Mouse (Mus musculus) brain, embryonic 14.5 days (tissue): ENCODE data around the gene Wdr12.

Experiments used
- CTCF ChIP-seq: fragments of 200-500 bp; IDR thresholded peaks from 2 replicates; pipeline ENCODE4 v1.5.1; 2012; ENCODE audit warnings: inconsistent platforms, mild to moderate bottlenecking, moderate library complexity, borderline replicate concordance; ENCODE audit not compliant: insufficient read depth, insufficient read length; ENCODE audit errors: extremely low read depth
- POLR2A ChIP-seq: fragments of 200-500 bp; IDR thresholded peaks from 2 replicates; pipeline ENCODE4 v1.6.1; 2012; ENCODE audit warnings: mild to moderate bottlenecking, inconsistent platforms, borderline replicate concordance; ENCODE audit not compliant: poor library complexity, insufficient read depth, insufficient read length, severe bottlenecking; ENCODE audit errors: extremely low read depth

- TF ChIP-seq POLR2A, result no peak
- no peak for TF ChIP-seq CTCF
Measured at GRCm38 (mm10) chr1:60074935-60075334, 23.5 kb downstream of the Wdr12 start.
